ENCODE assay signal across 22 mouse cellular contexts in genomic region chr6:80056849-80057248, GRCm38 (mm10). TPM values are rescaled to one million over a fixed set of nuclear protein-coding genes. Genes with fewer than 3 reads are reported as not detected.
"Had no signal": no experiment of that assay in that cellular context is flagged by ENCODE, and none has a peak within 500 bp of the region (broad histone marks: within the 10 kb centered on the region; RNA-seq: fewer than 3 reads in every experiment).

No protein-coding gene starts in this region.

- H3K9me3 ChIP-seq: lung, embryonic 15.5 days; megakaryocyte, embryonic 14.5 days; midbrain, embryonic 13.5 days; midbrain, embryonic 15.5 days; neural tube, embryonic 12.5 days; stomach, embryonic 15.5 days had no signal

- H3K4me3 ChIP-seq: lung, embryonic 15.5 days; megakaryocyte, embryonic 14.5 days; midbrain, embryonic 13.5 days; midbrain, embryonic 15.5 days; neural tube, embryonic 12.5 days; stomach, embryonic 15.5 days had no signal

- H3K4me1 ChIP-seq: lung, embryonic 15.5 days; megakaryocyte, embryonic 14.5 days; midbrain, embryonic 13.5 days; midbrain, embryonic 15.5 days; neural tube, embryonic 12.5 days; stomach, embryonic 15.5 days had no signal

- H3K4me2 ChIP-seq: lung, embryonic 15.5 days; midbrain, embryonic 11.5 days; midbrain, embryonic 13.5 days; midbrain, embryonic 15.5 days; neural tube, embryonic 12.5 days; stomach, embryonic 15.5 days had no signal

- DNase-seq: lung, adult 2 months; lung, postnatal 14 days; lung, postnatal 36 days; right cerebral cortex, postnatal 14 days; thymus, adult 2 months; thymus, postnatal 25 days; thymus, postnatal 4 days had no signal

- H3K27me3 ChIP-seq: lung, embryonic 15.5 days; megakaryocyte, embryonic 14.5 days; midbrain, embryonic 13.5 days; midbrain, embryonic 15.5 days; neural tube, embryonic 12.5 days; stomach, embryonic 15.5 days had no signal

- H3K9ac ChIP-seq: lung, embryonic 15.5 days; midbrain, embryonic 13.5 days; midbrain, embryonic 15.5 days; neural tube, embryonic 12.5 days; stomach, embryonic 15.5 days had no signal

- ATAC-seq: lung, postnatal 0 days; midbrain, embryonic 13.5 days; midbrain, embryonic 15.5 days had no signal

- H3K36me3 ChIP-seq: lung, embryonic 15.5 days; midbrain, embryonic 13.5 days; midbrain, embryonic 15.5 days; neural tube, embryonic 12.5 days; stomach, embryonic 15.5 days had no signal

- H3K27ac ChIP-seq: lung, embryonic 15.5 days; macrophage; midbrain, embryonic 13.5 days; midbrain, embryonic 15.5 days; neural tube, embryonic 12.5 days; stomach, embryonic 15.5 days; stomach, postnatal 0 days had no signal

RNA-seq across cellular contexts. Expression of gene Lrrtm4, which starts 38.2 kb away (rescaled TPM):
- total RNA-seq: megakaryocyte progenitor cell, adult 5-6 weeks; monocyte, adult 5-6 weeks; neutrophil, adult 5-6 weeks had no signal
- polyA plus RNA-seq: lung, adult 2 months; macrophage; spleen, adult 2 months; testis, adult 2 months; thymus, adult 2 months had no signal
